Mouse (Mus musculus): ENCODE measurements around the gene Pdcd6ip. TPM values are rescaled to one million over a fixed set of nuclear protein-coding genes. Genes with fewer than 3 reads are reported as not detected.

The Pdcd6ip gene
- polyA plus RNA-seq, 1 experiment from 2014 or later, result 56.0 TPM

GRCm38 (mm10) chr9:113624086-113624485, 84.0 kb downstream of the Pdcd6ip start:
- H3K9me3 ChIP-seq (ENCODE audit: control insufficient read depth, low read length), result no peaks in the 10 kb centered on the region
- no peaks in the 10 kb centered on the region for H3K36me3 ChIP-seq (ENCODE audit: control insufficient read depth, insufficient read depth, low read length)
- 84% methylated on average over 6 of the region's 6 CpGs for WGBS
- DNase-seq (ENCODE audit: low spot score) (no peak), ATAC-seq (ENCODE audit: insufficient read depth, low FRiP score, low TSS enrichment) (no peak)
- no peak overlapping the region for H3K4me3 ChIP-seq (ENCODE audit: low read depth, low read length)
- no peaks in the 10 kb centered on the region for H3K4me1 ChIP-seq (ENCODE audit: control insufficient read depth, insufficient read depth, low read length)
- no peak overlapping the region for H3K4me2 ChIP-seq (ENCODE audit: low read depth)
- H3K27me3 ChIP-seq (ENCODE audit: control insufficient read depth, insufficient read depth, low read length), result no peaks in the 10 kb centered on the region
- no peak overlapping the region for H3K9ac ChIP-seq (ENCODE audit: low read length)
- no peak overlapping the region for H3K27ac ChIP-seq (ENCODE audit: low read depth, low read length)

- Histone ChIP-seq H3K4me2 (ENCODE audit: low read depth) (no peak overlapping the region), H3K36me3 (ENCODE audit: control insufficient read depth, insufficient read depth, low read length) (no peaks in the 10 kb centered on the region), H3K9ac (ENCODE audit: low read length) (no peak overlapping the region), H3K27me3 (ENCODE audit: control insufficient read depth, insufficient read depth, low read length) (no peaks in the 10 kb centered on the region), H3K4me3 (ENCODE audit: low read depth, low read length) (no peak overlapping the region), H3K4me1 (ENCODE audit: control insufficient read depth, insufficient read depth, low read length) (no peaks in the 10 kb centered on the region), H3K9me3 (ENCODE audit: control insufficient read depth, low read length) (no peaks in the 10 kb centered on the region), H3K27ac (ENCODE audit: low read depth, low read length) (no peak overlapping the region)
- no peak for DNase-seq (ENCODE audit: low spot score)
- WGBS, result 93% methylated on average over 6 of the region's 6 CpGs
- no peak for ATAC-seq (ENCODE audit: insufficient read depth, low FRiP score, low TSS enrichment)
Observed at GRCm38 (mm10) chr9:113617081-113617480, 91.0 kb downstream of the Pdcd6ip start.

- Histone ChIP-seq H3K4me2 (ENCODE audit: low read depth) (no peak overlapping the region), H3K4me1 (ENCODE audit: control insufficient read depth, insufficient read depth, low read length) (no peaks in the 10 kb centered on the region), H3K9ac (ENCODE audit: low read length) (no peak overlapping the region), H3K27me3 (ENCODE audit: control insufficient read depth, insufficient read depth, low read length) (no peaks in the 10 kb centered on the region), H3K27ac (ENCODE audit: low read depth, low read length) (no peak overlapping the region), H3K4me3 (ENCODE audit: low read depth, low read length) (no peak overlapping the region), H3K36me3 (ENCODE audit: control insufficient read depth, insufficient read depth, low read length) (no peaks in the 10 kb centered on the region), H3K9me3 (ENCODE audit: control insufficient read depth, low read length) (no peaks in the 10 kb centered on the region)
- ATAC-seq (ENCODE audit: insufficient read depth, low FRiP score, low TSS enrichment) (no peak), DNase-seq (ENCODE audit: low spot score) (no peak)
- WGBS, result 60% methylated on average over 7 of the region's 7 CpGs
Observed at GRCm38 (mm10) chr9:113610776-113611175, 97.3 kb downstream of the Pdcd6ip start.

- ATAC-seq (ENCODE audit: insufficient read depth, low FRiP score, low TSS enrichment), result no peak
Observed at GRCm38 (mm10) chr9:113602140-113602539, 105.9 kb downstream of the Pdcd6ip start.

More at GRCm38 (mm10) chr9:113602140-113602539, 105.9 kb downstream of the Pdcd6ip start:
- no peaks in the 10 kb centered on the region for H3K36me3 ChIP-seq (ENCODE audit: control insufficient read depth, insufficient read depth, low read length)
- H3K27ac ChIP-seq (ENCODE audit: low read depth, low read length), result no peak overlapping the region
- H3K9me3 ChIP-seq (ENCODE audit: control insufficient read depth, low read length), result no peaks in the 10 kb centered on the region
- no peaks in the 10 kb centered on the region for H3K27me3 ChIP-seq (ENCODE audit: control insufficient read depth, insufficient read depth, low read length)
- no peaks in the 10 kb centered on the region for H3K4me1 ChIP-seq (ENCODE audit: control insufficient read depth, insufficient read depth, low read length)
- no peak overlapping the region for H3K9ac ChIP-seq (ENCODE audit: low read length)
- H3K4me3 ChIP-seq (ENCODE audit: low read depth, low read length), result no peak overlapping the region
- no peak overlapping the region for H3K4me2 ChIP-seq (ENCODE audit: low read depth)
- no peak for DNase-seq (ENCODE audit: low spot score)

Other genes with a start within 250 kb of the Pdcd6ip start
- gene Clasp2, start 33.2 kb upstream of the Pdcd6ip start, polyA plus RNA-seq (2014; fragmentation: Nextera tagmentation; extraction: Ambion mirVana), result 53.0 and 58.0 TPM in 2 replicates
- 50.1 and 52.9 TPM in 2 replicates for gene Ubp1, start 222.7 kb upstream of the Pdcd6ip start, polyA plus RNA-seq (2014; fragmentation: Nextera tagmentation; extraction: Ambion mirVana)